Mouse (Mus musculus): ENCODE results near the gene Hist1h2bn. TPM values are rescaled to one million over a fixed set of nuclear protein-coding genes. Genes with fewer than 3 reads are reported as not detected.

The Hist1h2bn gene
- total and polyA plus RNA-seq, 3 experiments = 5.6 to 1,714 TPM; not detected in 1

DNA sequence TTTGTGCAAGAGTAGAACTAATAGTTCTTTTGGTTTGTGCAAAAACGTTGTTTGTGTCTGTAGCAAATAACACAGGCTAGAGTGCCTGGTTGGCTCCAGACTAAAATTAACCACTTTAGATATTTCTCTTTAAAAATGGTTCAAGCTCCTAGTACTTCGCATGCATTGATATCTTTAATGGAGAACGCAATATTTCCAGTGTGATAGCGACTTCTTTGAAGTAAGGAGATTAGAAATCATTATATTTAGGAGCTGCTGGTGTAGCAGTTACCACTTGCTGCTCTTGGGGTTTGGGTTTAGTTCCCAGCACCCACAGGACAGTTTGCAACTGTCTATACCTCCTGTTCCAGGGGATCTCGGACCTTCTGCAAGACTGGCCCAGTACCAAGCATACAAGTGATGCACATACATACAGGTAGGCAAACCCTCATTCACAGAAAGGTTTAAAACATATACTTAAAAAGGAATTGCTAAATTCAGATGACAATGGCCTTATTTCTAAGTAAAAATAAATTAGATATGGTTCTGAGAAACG is 27.2 kb downstream of the Hist1h2bn start:
- no peaks in the 10 kb centered on the region for H3K9me3 ChIP-seq (replicated peaks; ENCODE audit: insufficient read depth, low read length)
- H3K9ac ChIP-seq (ENCODE audit: control insufficient read depth, low read depth, low read length, poor library complexity, severe bottlenecking) = peak overlapping the region; percentile 93
- no peak for TF ChIP-seq CTCF (IDR thresholded peaks at IDR 0.05 in 2 of 3, conservative IDR thresholded peaks at IDR 0.05 in 1 of 3; ENCODE audit: control insufficient read depth in 1 of 3, insufficient read depth in 1 of 3, low read depth in 2 of 3, low read length in 3 of 3, poor library complexity in 1 of 3, severe bottlenecking in 1 of 3)
- TF ChIP-seq ELF1 (IDR thresholded peaks at IDR 0.05; ENCODE audit: low read depth, low read length) = no peak
- no peak for TF ChIP-seq ETS1 (IDR thresholded peaks at IDR 0.05; ENCODE audit: low read depth, low read length)
- no peak for TF ChIP-seq E2F4 (IDR thresholded peaks at IDR 0.05; ENCODE audit: borderline replicate concordance, low read depth, low read length)
- H3K4me3 ChIP-seq (ENCODE audit: control insufficient read depth in 1 of 2, insufficient read depth in 1 of 2, low read depth in 2 of 2, low read length in 2 of 2) = peak overlapping the region; percentile 17 to 64
- H3K27me3 ChIP-seq (ENCODE audit: control insufficient read depth in 1 of 2, insufficient read depth in 2 of 2, low read length in 2 of 2) = no peaks in the 10 kb centered on the region
- H3K4me1 ChIP-seq (ENCODE audit: control insufficient read depth in 1 of 2, insufficient read depth in 2 of 2, low read length in 2 of 2) = peaks cover 0 to 15% of the 10 kb centered on the region in 2 experiments; a peak in 2 of 4 replicates
- peaks cover 0 to 38% of the 10 kb centered on the region in 2 experiments; a peak in 2 of 4 replicates for H3K36me3 ChIP-seq (ENCODE audit: control insufficient read depth in 1 of 2, insufficient read depth in 2 of 2, low read length in 2 of 2)
- H3K27ac ChIP-seq (ENCODE audit: control insufficient read depth, low read depth, low read length) = peak overlapping the region; percentile 99
- peaks cover 8% of the 10 kb centered on the region; the same call in 1 of the 2 replicates for H3K79me2 ChIP-seq (ENCODE audit: control insufficient read depth, insufficient read depth, low read length, poor library complexity)
- DNase-seq (ENCODE audit: low read depth, low spot score) = peak; percentile 77

DNA sequence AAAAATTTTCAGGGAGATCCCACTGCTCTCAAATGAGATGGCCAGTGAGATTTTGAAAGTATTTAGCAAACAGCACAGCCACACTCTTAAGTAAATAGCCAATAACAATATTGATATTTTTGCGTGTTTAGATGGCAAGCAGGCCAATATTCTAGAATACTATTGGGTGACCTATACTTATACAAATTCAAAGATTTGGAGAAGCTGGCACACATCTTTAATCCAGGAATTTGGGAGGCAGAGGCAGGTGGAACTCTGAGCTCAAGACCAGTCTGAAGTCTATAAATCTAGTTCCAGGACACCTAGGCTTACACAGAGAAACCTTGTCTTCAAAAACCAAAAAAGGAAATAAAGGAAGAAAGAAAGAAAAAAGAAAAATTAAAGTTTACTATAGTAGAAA is 27.7 kb downstream of the Hist1h2bn start:
- TF ChIP-seq NRF1 (IDR thresholded peaks at IDR 0.05; ENCODE audit: insufficient read depth, low read depth, low read length, poor library complexity, severe bottlenecking) (no peak), ZKSCAN1 (IDR thresholded peaks at IDR 0.05; ENCODE audit: low read depth, low read length) (no peak), MXI1 (IDR thresholded peaks at IDR 0.05; ENCODE audit: low read depth, low read length) (no peak), TAL1 (IDR thresholded peaks at IDR 0.05; ENCODE audit: low read length) (no peak), MAFK (IDR thresholded peaks at IDR 0.05; ENCODE audit: borderline replicate concordance, low read depth, low read length) (no peak), MYC (IDR thresholded peaks at IDR 0.05; ENCODE audit: low read depth, low read length) (no peak), SIN3A (IDR thresholded peaks at IDR 0.05; ENCODE audit: low read length) (no peak), RAD21 (IDR thresholded peaks at IDR 0.05; ENCODE audit: low read depth, low read length) (no peak)
- no peak overlapping the region; a peak in 1 of 4 replicates for H3K4me3 ChIP-seq (ENCODE audit: control insufficient read depth in 1 of 2, insufficient read depth in 1 of 2, low read depth in 2 of 2, low read length in 2 of 2)
- peaks cover 0 to 9% of the 10 kb centered on the region in 2 experiments; a peak in 2 of 4 replicates for H3K4me1 ChIP-seq (ENCODE audit: control insufficient read depth in 1 of 2, insufficient read depth in 2 of 2, low read length in 2 of 2)
- no peaks in the 10 kb centered on the region for H3K9me3 ChIP-seq (replicated peaks; ENCODE audit: insufficient read depth, low read length)
- peak overlapping the region; percentile 71 for H3K27ac ChIP-seq (ENCODE audit: control insufficient read depth, low read depth, low read length)
- peaks cover 0 to 34% of the 10 kb centered on the region in 2 experiments; a peak in 2 of 4 replicates for H3K36me3 ChIP-seq (ENCODE audit: control insufficient read depth in 1 of 2, insufficient read depth in 2 of 2, low read length in 2 of 2)
- DNase-seq (ENCODE audit: low read depth, low spot score) = peak; percentile 56
- H3K9ac ChIP-seq (ENCODE audit: control insufficient read depth, low read depth, low read length, poor library complexity, severe bottlenecking) = peak overlapping the region; percentile 75
- no peaks in the 10 kb centered on the region for H3K27me3 ChIP-seq (ENCODE audit: control insufficient read depth in 1 of 2, insufficient read depth in 2 of 2, low read length in 2 of 2)
- peaks cover 8% of the 10 kb centered on the region; the same call in 1 of the 2 replicates for H3K79me2 ChIP-seq (ENCODE audit: control insufficient read depth, insufficient read depth, low read length, poor library complexity)

Measured in MEL (cell line).